Mouse (Mus musculus): Measurements from ENCODE around the gene Mtrr. TPM values are rescaled to one million over a fixed set of nuclear protein-coding genes. Genes with fewer than 3 reads are reported as not detected.

Mtrr gene
- not detected in 2 replicates for polyA plus RNA-seq (2012; ENCODE audit: insufficient read depth, insufficient read length, low replicate concordance, missing spikeins)

DNA sequence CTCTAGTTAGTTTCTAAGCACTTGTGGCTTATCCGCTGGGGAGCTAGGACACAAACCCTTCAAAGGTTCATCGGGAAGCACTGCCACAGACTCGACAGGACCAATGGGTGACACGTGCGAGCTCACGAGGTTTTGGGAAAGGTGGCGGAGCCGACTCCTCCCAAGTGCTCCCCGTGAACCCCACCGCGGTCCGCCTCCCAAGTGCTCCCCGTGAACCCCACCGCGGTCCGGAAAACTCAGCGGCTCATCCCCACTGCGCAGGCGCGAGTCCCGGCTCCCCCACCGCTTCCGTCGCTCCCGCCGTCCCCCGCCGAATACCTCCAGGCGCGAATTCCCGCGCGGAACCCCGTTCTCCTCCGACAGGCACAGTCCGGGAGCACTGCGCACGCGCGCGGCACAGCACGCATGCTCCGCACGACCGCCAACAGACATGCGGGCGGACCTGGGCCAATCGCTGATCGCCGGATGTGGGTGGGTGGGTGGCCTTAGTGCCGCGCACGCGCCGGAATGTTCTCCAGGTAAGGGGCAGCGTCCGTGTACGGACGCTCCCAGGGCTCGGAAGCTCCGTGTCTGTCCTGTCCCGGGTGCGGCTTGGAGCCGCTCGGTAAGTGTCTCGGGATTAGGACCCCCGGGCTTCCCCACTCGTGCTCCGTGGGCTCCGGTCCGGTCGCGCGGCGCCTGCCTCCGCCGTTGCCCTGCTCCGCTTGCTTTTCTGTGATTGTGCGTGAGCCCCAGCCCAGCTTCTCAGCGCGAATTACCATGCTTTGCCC lies at the start of gene Mtrr, which contains the start of gene Fastkd3:
Mtrr (minus strand) TSS at position 403 of the 770 bp plus-strand sequence.
Fastkd3 (plus strand) TSS at position 488 of the 770 bp plus-strand sequence.
- Histone ChIP-seq H3K27ac (ENCODE audit: insufficient read depth, low read depth, low read length) (no peak within 1 kb of the TSS), H3K4me3 (ENCODE audit: insufficient read depth, low read depth, low read length) (peak within 1 kb of the TSS; percentile 81), H3K4me1 (ENCODE audit: control insufficient read depth, insufficient read depth, low read length) (peaks cover 6% of the 10 kb centered on the region)
- under 1% methylated on average over 81 of the region's 81 CpGs for WGBS
- TF ChIP-seq CTCF (IDR thresholded peaks at IDR 0.05; ENCODE audit: insufficient read depth, low read depth, low read length) (no peak), POLR2A (IDR thresholded peaks at IDR 0.05; ENCODE audit: insufficient read depth, low read depth, low read length) (peak; percentile 95)

GRCm38 (mm10) chr13:68627041-68627440 lies 45.1 kb upstream of the Mtrr start:
- H3K27ac ChIP-seq (ENCODE audit: insufficient read depth, low read depth, low read length), result no peak overlapping the region
- H3K4me3 ChIP-seq (ENCODE audit: insufficient read depth, low read depth, low read length), result no peak overlapping the region
- TF ChIP-seq CTCF (IDR thresholded peaks at IDR 0.05; ENCODE audit: insufficient read depth, low read depth, low read length) (no peak), POLR2A (IDR thresholded peaks at IDR 0.05; ENCODE audit: insufficient read depth, low read depth, low read length) (no peak)
- H3K4me1 ChIP-seq (ENCODE audit: control insufficient read depth, insufficient read depth, low read length), result peaks cover 3% of the 10 kb centered on the region; the same call in 1 of the 2 replicates
- 59% methylated on average over 3 of the region's 3 CpGs for WGBS

GRCm38 (mm10) chr13:68622792-68623191 lies 40.8 kb upstream of the Mtrr start:
- no peak for TF ChIP-seq CTCF (IDR thresholded peaks at IDR 0.05; ENCODE audit: insufficient read depth, low read depth, low read length)
- no peak for TF ChIP-seq POLR2A (IDR thresholded peaks at IDR 0.05; ENCODE audit: insufficient read depth, low read depth, low read length)
- 43% methylated on average over 6 of the region's 6 CpGs for WGBS
- Histone ChIP-seq H3K27ac (ENCODE audit: insufficient read depth, low read depth, low read length) (no peak overlapping the region), H3K4me3 (ENCODE audit: insufficient read depth, low read depth, low read length) (no peak overlapping the region), H3K4me1 (ENCODE audit: control insufficient read depth, insufficient read depth, low read length) (peaks cover 3% of the 10 kb centered on the region; the same call in 1 of the 2 replicates)

DNA sequence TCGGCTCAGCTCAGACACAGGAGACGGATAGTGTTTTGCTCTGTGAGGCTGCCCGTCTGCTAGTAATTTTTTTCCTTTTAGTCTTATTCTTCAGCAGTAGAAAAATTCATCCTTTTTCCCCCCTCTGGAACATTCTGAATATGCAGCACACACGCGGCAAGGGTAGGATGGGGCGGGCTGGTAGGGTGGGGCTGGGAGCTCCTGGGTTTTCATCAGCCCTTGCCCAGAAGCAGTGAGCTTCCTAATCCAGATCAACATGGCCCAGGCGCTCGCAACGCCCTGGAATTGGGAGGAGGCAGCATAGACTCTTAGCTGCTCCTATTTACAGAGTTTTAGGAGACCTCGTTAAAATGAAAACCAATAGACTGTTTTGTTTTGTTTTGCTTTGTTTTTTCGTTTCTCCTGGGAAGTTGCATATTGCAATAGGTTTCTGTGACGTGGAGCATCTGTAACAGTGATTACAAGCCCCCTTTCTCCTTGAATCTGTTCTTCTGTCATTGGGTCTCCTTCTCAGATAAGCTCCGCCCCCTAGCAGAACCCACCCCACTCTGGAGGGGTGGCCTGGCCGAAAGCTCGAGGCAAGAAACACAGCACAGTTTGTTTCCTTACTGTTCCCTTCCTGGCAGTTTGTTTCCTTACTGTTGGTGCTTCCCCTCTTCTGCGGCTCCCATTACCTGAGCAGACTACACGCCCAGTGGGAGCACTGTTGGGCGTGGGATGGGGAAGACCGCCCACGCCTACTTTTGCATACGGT lies 25.9 kb upstream of the Mtrr start:
- peaks cover 10% of the 10 kb centered on the region for H3K4me1 ChIP-seq (ENCODE audit: control insufficient read depth, insufficient read depth, low read length)
- H3K4me3 ChIP-seq (ENCODE audit: insufficient read depth, low read depth, low read length), result no peak overlapping the region
- peak overlapping the region; percentile 46 for H3K27ac ChIP-seq (ENCODE audit: insufficient read depth, low read depth, low read length)
- TF ChIP-seq CTCF (IDR thresholded peaks at IDR 0.05; ENCODE audit: insufficient read depth, low read depth, low read length), result no peak
- no peak for TF ChIP-seq POLR2A (IDR thresholded peaks at IDR 0.05; ENCODE audit: insufficient read depth, low read depth, low read length)
- 33% methylated on average over 21 of the region's 21 CpGs for WGBS

DNA sequence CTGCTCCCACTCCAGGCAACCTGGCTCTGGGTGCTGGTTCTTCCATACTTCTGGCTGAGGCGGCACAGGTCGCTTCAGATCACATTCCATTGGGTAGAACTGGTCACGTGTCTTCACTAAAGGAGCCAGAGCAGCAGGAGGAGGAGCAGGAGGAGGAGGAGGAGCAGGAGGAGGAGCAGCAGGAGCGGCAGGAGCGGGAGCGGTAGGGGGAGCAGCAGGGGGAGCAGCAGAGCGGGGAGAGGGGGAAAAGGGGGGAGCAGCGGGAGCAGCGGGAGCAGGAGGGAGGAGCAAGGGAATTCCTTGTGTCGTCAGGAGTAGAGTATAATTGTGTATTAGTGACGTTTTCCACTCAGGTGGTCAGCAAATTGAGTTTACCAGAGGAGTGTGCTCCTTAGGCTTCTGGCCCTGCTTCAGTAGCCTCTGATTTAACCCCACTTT lies 23.8 kb upstream of the Mtrr start:
- TF ChIP-seq POLR2A (IDR thresholded peaks at IDR 0.05; ENCODE audit: insufficient read depth, low read depth, low read length), result no peak
- TF ChIP-seq CTCF (IDR thresholded peaks at IDR 0.05; ENCODE audit: insufficient read depth, low read depth, low read length), result no peak
- Histone ChIP-seq H3K4me1 (ENCODE audit: control insufficient read depth, insufficient read depth, low read length) (peaks cover 15% of the 10 kb centered on the region), H3K4me3 (ENCODE audit: insufficient read depth, low read depth, low read length) (peak overlapping the region; percentile 16; the same call in 1 of the 2 replicates), H3K27ac (ENCODE audit: insufficient read depth, low read depth, low read length) (no peak overlapping the region)
- 6% methylated on average over 11 of the region's 11 CpGs for WGBS

DNA sequence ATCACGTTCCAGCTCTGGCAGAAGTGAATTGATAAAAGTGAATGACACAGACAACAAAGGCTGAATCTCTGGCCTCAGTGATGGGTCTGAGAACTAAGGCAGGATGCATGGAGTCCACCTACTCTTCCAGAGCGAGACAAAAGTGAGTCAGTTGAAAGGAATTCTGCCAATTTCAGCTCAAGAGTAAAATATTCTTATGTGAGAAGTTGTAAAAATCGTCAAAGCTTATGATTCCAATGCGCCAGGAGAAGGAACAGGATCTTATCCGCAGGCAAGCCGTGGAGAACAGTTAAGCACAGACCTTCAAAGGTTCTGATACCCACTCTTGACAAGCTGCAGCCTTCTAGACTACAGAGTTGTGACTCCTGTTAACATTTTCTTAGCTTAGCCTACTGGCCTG lies 21.1 kb upstream of the Mtrr start:
- TF ChIP-seq CTCF (IDR thresholded peaks at IDR 0.05; ENCODE audit: insufficient read depth, low read depth, low read length), result no peak
- TF ChIP-seq POLR2A (IDR thresholded peaks at IDR 0.05; ENCODE audit: insufficient read depth, low read depth, low read length), result no peak
- peaks cover 12% of the 10 kb centered on the region for H3K4me1 ChIP-seq (ENCODE audit: control insufficient read depth, insufficient read depth, low read length)
- no peak overlapping the region for H3K4me3 ChIP-seq (ENCODE audit: insufficient read depth, low read depth, low read length)
- H3K27ac ChIP-seq (ENCODE audit: insufficient read depth, low read depth, low read length), result no peak overlapping the region
- WGBS, result 86% methylated on average over 6 of the region's 6 CpGs

- peaks cover 15% of the 10 kb centered on the region for H3K4me1 ChIP-seq (ENCODE audit: control insufficient read depth, insufficient read depth, low read length)
- WGBS, result 8% methylated on average over 6 of the region's 6 CpGs
- H3K4me3 ChIP-seq (ENCODE audit: insufficient read depth, low read depth, low read length), result no peak overlapping the region
- no peak for TF ChIP-seq CTCF (IDR thresholded peaks at IDR 0.05; ENCODE audit: insufficient read depth, low read depth, low read length)
- TF ChIP-seq POLR2A (IDR thresholded peaks at IDR 0.05; ENCODE audit: insufficient read depth, low read depth, low read length), result no peak
- no peak overlapping the region for H3K27ac ChIP-seq (ENCODE audit: insufficient read depth, low read depth, low read length)
Measured at GRCm38 (mm10) chr13:68601184-68601583, 19.2 kb upstream of the Mtrr start.

DNA sequence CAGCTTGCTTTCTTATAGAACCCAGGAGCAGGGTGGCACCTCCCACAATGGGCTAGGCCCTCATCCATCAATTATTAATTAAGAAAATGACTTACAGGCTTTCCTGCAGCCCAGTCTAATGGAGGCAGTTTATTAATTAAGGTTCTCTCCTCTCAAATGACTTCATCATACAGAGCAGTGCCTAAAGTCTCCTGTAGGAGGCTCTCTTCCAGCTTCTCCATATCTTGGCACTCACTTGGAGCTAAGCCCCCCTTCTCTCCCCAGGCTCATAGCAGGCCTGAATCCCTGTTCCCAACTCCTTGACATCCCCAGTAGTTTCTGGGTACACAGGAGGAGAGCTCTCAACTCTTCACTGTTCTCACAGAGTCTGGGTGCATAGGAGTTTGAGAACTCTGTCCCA lies 17.0 kb upstream of the Mtrr start:
- Histone ChIP-seq H3K4me1 (ENCODE audit: control insufficient read depth, insufficient read depth, low read length) (peaks cover 11% of the 10 kb centered on the region), H3K27ac (ENCODE audit: insufficient read depth, low read depth, low read length) (no peak overlapping the region), H3K4me3 (ENCODE audit: insufficient read depth, low read depth, low read length) (no peak overlapping the region)
- TF ChIP-seq CTCF (IDR thresholded peaks at IDR 0.05; ENCODE audit: insufficient read depth, low read depth, low read length) (0 out of 2 replicates have a peak, but pooled peaks have one; percentile 17), POLR2A (IDR thresholded peaks at IDR 0.05; ENCODE audit: insufficient read depth, low read depth, low read length) (no peak)

- peak overlapping the region; percentile 45 for H3K4me3 ChIP-seq (ENCODE audit: insufficient read depth, low read depth, low read length)
- 14% methylated on average over 13 of the region's 13 CpGs for WGBS
- peaks cover 11% of the 10 kb centered on the region for H3K4me1 ChIP-seq (ENCODE audit: control insufficient read depth, insufficient read depth, low read length)
- TF ChIP-seq POLR2A (IDR thresholded peaks at IDR 0.05; ENCODE audit: insufficient read depth, low read depth, low read length) (no peak), CTCF (IDR thresholded peaks at IDR 0.05; ENCODE audit: insufficient read depth, low read depth, low read length) (no peak)
- no peak overlapping the region for H3K27ac ChIP-seq (ENCODE audit: insufficient read depth, low read depth, low read length)
Measured at GRCm38 (mm10) chr13:68597667-68598066, 15.7 kb upstream of the Mtrr start.

Measured in olfactory bulb, adult 2 months (tissue).